Mouse (Mus musculus) heart, embryonic 12.5 days (tissue): ENCODE results near the gene Plrg1. TPM values are rescaled to one million over a fixed set of nuclear protein-coding genes. Genes with fewer than 3 reads are reported as not detected.

Experiments used
- ATAC-seq: fragments of 200-750 bp; cut with Nextera tagmentation; 2 replicates; pipeline ENCODE4 v1.8.0; 2017; ENCODE audit warnings: moderate TSS enrichment, moderate library complexity; ENCODE audit not compliant: insufficient number of reproducible peaks, low FRiP score
- H3K27ac ChIP-seq: fragments of 300-500 bp; sonication (generic); 2 replicates; pipeline ENCODE4 v1.5.1; 2016; ENCODE audit warnings: mild to moderate bottlenecking, moderate library complexity; ENCODE audit not compliant: poor library complexity, severe bottlenecking
- H3K27me3 ChIP-seq: fragments of 300-500 bp; sonication (generic); replicated peaks from 2 replicates; pipeline ENCODE4 v1.6.1; 2016; ENCODE audit warnings: mild to moderate bottlenecking, moderate library complexity
- H3K36me3 ChIP-seq: fragments of 300-500 bp; sonication (generic); 2 replicates; pipeline ENCODE4 v1.6.1; 2016; ENCODE audit warnings: mild to moderate bottlenecking, moderate library complexity
- H3K4me1 ChIP-seq: fragments of 300-500 bp; sonication (generic); replicated peaks from 2 replicates; pipeline ENCODE4 v1.6.1; 2016; ENCODE audit warnings: mild to moderate bottlenecking
- H3K4me2 ChIP-seq: fragments of 300-500 bp; sonication (generic); 2 replicates; pipeline ENCODE4 v1.6.1; 2016; ENCODE audit warnings: mild to moderate bottlenecking, moderate library complexity
- H3K4me3 ChIP-seq: fragments of 300-500 bp; sonication (generic); 2 replicates; pipeline ENCODE4 v1.5.1; 2016; ENCODE audit warnings: mild to moderate bottlenecking
- H3K9ac ChIP-seq: fragments of 300-500 bp; sonication (generic); 2 replicates; pipeline ENCODE4 v1.6.1; 2016; ENCODE audit warnings: mild to moderate bottlenecking, moderate library complexity
- H3K9me3 ChIP-seq: fragments of 300-500 bp; sonication (generic); replicated peaks from 2 replicates; pipeline ENCODE4 v1.6.1; 2016; ENCODE audit warnings: mild to moderate bottlenecking, moderate library complexity
- WGBS: fragments of 180-500 bp; shearing (Covaris S2); methylation state at CpG from one replicate; pipeline ENCODE4 v1.1.7; 2016; 5-methylcytosine and 5-hydroxymethylcytosine counted together
- polyA plus RNA-seq: library from polyadenylated mRNA; unstranded; fragments of >200 nt; fragmentation: Nextera tagmentation; extraction: Ambion mirVana; gene quantifications from 2 replicates; pipeline ENCODE4 v1.2.1, GENCODE M21; 2016

The Plrg1 gene
- polyA plus RNA-seq, 1 experiment from 2014 or later: 60.3 TPM

- Histone ChIP-seq H3K4me1 (0 out of 2 replicates have a peak, but pooled peaks cover 9% of the 10 kb centered on the region), H3K9me3 (no peaks in the 10 kb centered on the region), H3K27me3 (0 out of 2 replicates have a peak, but pooled peaks cover 3% of the 10 kb centered on the region), H3K4me3 (peak overlapping the region; percentile 38), H3K9ac (peak overlapping the region; percentile 52; the same call in 1 of the 2 replicates), H3K4me2 (peak overlapping the region; percentile 63), H3K36me3 (no peaks in the 10 kb centered on the region), H3K27ac (no peak overlapping the region)
- 84% methylated on average over 1 of the region's 1 CpGs for WGBS
- ATAC-seq: no peak
Measured at GRCm38 (mm10) chr3:83099139-83099538, 43.8 kb downstream of the Plrg1 start.

- Histone ChIP-seq H3K9ac (no peak overlapping the region), H3K4me1 (0 out of 2 replicates have a peak, but pooled peaks cover 9% of the 10 kb centered on the region), H3K9me3 (no peaks in the 10 kb centered on the region), H3K4me3 (no peak overlapping the region), H3K27me3 (0 out of 2 replicates have a peak, but pooled peaks cover 3% of the 10 kb centered on the region), H3K36me3 (no peaks in the 10 kb centered on the region), H3K4me2 (no peak overlapping the region), H3K27ac (no peak overlapping the region)
- no peak for ATAC-seq
- 75% methylated on average over 6 of the region's 6 CpGs for WGBS
Measured at GRCm38 (mm10) chr3:83099651-83100050, 44.3 kb downstream of the Plrg1 start.

- Histone ChIP-seq H3K9ac (no peak overlapping the region), H3K4me1 (0 out of 2 replicates have a peak, but pooled peaks cover 9% of the 10 kb centered on the region), H3K4me2 (no peak overlapping the region), H3K36me3 (no peaks in the 10 kb centered on the region), H3K27ac (no peak overlapping the region), H3K9me3 (no peaks in the 10 kb centered on the region), H3K27me3 (no peaks in the 10 kb centered on the region), H3K4me3 (no peak overlapping the region)
- no peak for ATAC-seq
- WGBS: 85% methylated on average over 6 of the region's 6 CpGs
Measured at GRCm38 (mm10) chr3:83102286-83102685, 47.0 kb downstream of the Plrg1 start.

GRCm38 (mm10) chr3:83110163-83110562 lies 54.8 kb downstream of the Plrg1 start:
- no peak for ATAC-seq
- Histone ChIP-seq H3K4me1 (peaks cover 3% of the 10 kb centered on the region; the same call in 1 of the 2 replicates), H3K9ac (no peak overlapping the region), H3K4me2 (no peak overlapping the region), H3K9me3 (no peaks in the 10 kb centered on the region), H3K4me3 (no peak overlapping the region), H3K27me3 (peaks cover 10% of the 10 kb centered on the region), H3K27ac (no peak overlapping the region), H3K36me3 (no peaks in the 10 kb centered on the region)
- WGBS: 28% methylated on average over 4 of the region's 4 CpGs

- Histone ChIP-seq H3K27ac (no peak overlapping the region), H3K27me3 (peaks cover 10% of the 10 kb centered on the region), H3K4me2 (no peak overlapping the region), H3K9ac (no peak overlapping the region), H3K36me3 (no peaks in the 10 kb centered on the region), H3K4me3 (no peak overlapping the region), H3K9me3 (no peaks in the 10 kb centered on the region), H3K4me1 (peaks cover 3% of the 10 kb centered on the region; the same call in 1 of the 2 replicates)
- 69% methylated on average over 7 of the region's 7 CpGs for WGBS
- no peak for ATAC-seq
Measured at GRCm38 (mm10) chr3:83111485-83112261, 56.4 kb downstream of the Plrg1 start.

- no peak for ATAC-seq
- Histone ChIP-seq H3K9me3 (no peaks in the 10 kb centered on the region), H3K27ac (no peak overlapping the region), H3K27me3 (peaks cover 10% of the 10 kb centered on the region), H3K4me3 (no peak overlapping the region), H3K4me2 (no peak overlapping the region), H3K9ac (no peak overlapping the region), H3K4me1 (peaks cover 3% of the 10 kb centered on the region; the same call in 1 of the 2 replicates), H3K36me3 (no peaks in the 10 kb centered on the region)
- 42% methylated on average over 3 of the region's 3 CpGs for WGBS
Measured at GRCm38 (mm10) chr3:83112869-83113268, 57.5 kb downstream of the Plrg1 start.

GRCm38 (mm10) chr3:83114946-83115345 lies 59.6 kb downstream of the Plrg1 start:
- no peak overlapping the region for H3K27ac ChIP-seq
- peaks cover 10% of the 10 kb centered on the region for H3K27me3 ChIP-seq
- no peak overlapping the region for H3K4me2 ChIP-seq
- H3K4me1 ChIP-seq: peaks cover 3% of the 10 kb centered on the region; the same call in 1 of the 2 replicates
- H3K9me3 ChIP-seq: no peaks in the 10 kb centered on the region
- ATAC-seq: no peak
- no peak overlapping the region for H3K4me3 ChIP-seq
- WGBS: 63% methylated on average over 1 of the region's 1 CpGs
- H3K36me3 ChIP-seq: no peaks in the 10 kb centered on the region
- H3K9ac ChIP-seq: no peak overlapping the region

GRCm38 (mm10) chr3:83117592-83117991 lies 62.3 kb downstream of the Plrg1 start:
- H3K4me1 ChIP-seq: peaks cover 3% of the 10 kb centered on the region; the same call in 1 of the 2 replicates
- no peak overlapping the region for H3K4me2 ChIP-seq
- no peak overlapping the region for H3K27ac ChIP-seq
- no peak overlapping the region for H3K4me3 ChIP-seq
- H3K9ac ChIP-seq: no peak overlapping the region
- H3K36me3 ChIP-seq: no peaks in the 10 kb centered on the region
- ATAC-seq: no peak
- H3K9me3 ChIP-seq: no peaks in the 10 kb centered on the region
- 70% methylated on average over 10 of the region's 10 CpGs for WGBS
- peaks cover 4% of the 10 kb centered on the region for H3K27me3 ChIP-seq

Other genes starting within 250 kb of the Plrg1 start
- gene Rbm46, start 179.0 kb upstream of the Plrg1 start, polyA plus RNA-seq: 1.7 and 2.6 TPM in 2 replicates
- gene Lrat, start 151.5 kb upstream of the Plrg1 start, polyA plus RNA-seq: 0.12 and 0.13 TPM in 2 replicates
- 0.32 and 3.1 TPM in 2 replicates for gene Fgg, start 47.8 kb upstream of the Plrg1 start, polyA plus RNA-seq
- gene Fga, start 29.4 kb upstream of the Plrg1 start, polyA plus RNA-seq: 0.67 and 3.9 TPM in 2 replicates
- 0.39 and 2.2 TPM in 2 replicates for gene Fgb, start 5.7 kb upstream of the Plrg1 start, polyA plus RNA-seq
- gene Dchs2, start 72.4 kb downstream of the Plrg1 start, polyA plus RNA-seq: 0.11 and 0.15 TPM in 2 replicates